Comparison of ENCODE assay signal across 7 mouse cellular contexts in genomic region chr5:64336767-64337408, GRCm38 (mm10).
A peak's percentile ranks its signal among the peaks of the same experiment; 100 is the strongest.
DNase-seq lines count a peak whose midpoint lies in the region; ATAC-seq and TF ChIP-seq lines count a peak whose summit lies in the region.

No protein-coding gene starts in this region.

- peak; percentile 88 for DNase-seq in brain, embryonic 14.5 days (ENCODE audit: low read depth)
- peak; percentile 87 for DNase-seq in embryonic facial prominence, embryonic 14.5 days (ENCODE audit: low spot score)
- peak; percentile 88 for DNase-seq in heart, adult 9 months (ENCODE audit: low spot score in 2 of 2)
- peak; percentile 77 to 84 for DNase-seq in kidney, adult 8-10 months
- DNase-seq in limb, embryonic 10.5 days (ENCODE audit: low spot score): peak; percentile 35
- peak; percentile 88 for DNase-seq in midbrain, embryonic 11.5 days (ENCODE audit: low spot score, missing footprints)

- TF ChIP-seq POLR2A in brain, embryonic 14.5 days (IDR thresholded peaks at IDR 0.05; ENCODE audit: borderline replicate concordance, extremely low read depth, insufficient read depth, insufficient read length, poor library complexity, severe bottlenecking): no peak

- no peak overlapping the region for H3K4me3 ChIP-seq in embryonic facial prominence, embryonic 14.5 days (ENCODE audit: low read depth, low read length)
- no peak overlapping the region for H3K4me3 ChIP-seq in limb, embryonic 10.5 days
- no peak overlapping the region for H3K4me3 ChIP-seq in midbrain, embryonic 11.5 days (ENCODE audit: low read depth, low read length)
- H3K4me3 ChIP-seq in stomach, embryonic 15.5 days (replicated peaks): no peak overlapping the region

- H3K9ac ChIP-seq in embryonic facial prominence, embryonic 14.5 days (ENCODE audit: low read depth, low read length): no peak overlapping the region
- no peak overlapping the region for H3K9ac ChIP-seq in midbrain, embryonic 11.5 days (ENCODE audit: low read length)
- H3K9ac ChIP-seq in stomach, embryonic 15.5 days: no peak overlapping the region

- no peaks in the 10 kb centered on the region for H3K27me3 ChIP-seq in embryonic facial prominence, embryonic 14.5 days (replicated peaks; ENCODE audit: control insufficient read depth, insufficient read depth, low read length)
- H3K27me3 ChIP-seq in limb, embryonic 10.5 days (ENCODE audit: low read depth, poor library complexity, severe bottlenecking): no peaks in the 10 kb centered on the region
- H3K27me3 ChIP-seq in midbrain, embryonic 11.5 days (ENCODE audit: control insufficient read depth, insufficient read depth, low read length): no peaks in the 10 kb centered on the region
- H3K27me3 ChIP-seq in stomach, embryonic 15.5 days (replicated peaks): no peaks in the 10 kb centered on the region

- WGBS in embryonic facial prominence, embryonic 14.5 days: 28% methylated on average over 7 of the region's 7 CpGs
- 67% methylated on average over 7 of the region's 7 CpGs for WGBS in limb, embryonic 10.5 days
- 29% methylated on average over 7 of the region's 7 CpGs for WGBS in midbrain, embryonic 11.5 days
- WGBS in stomach, embryonic 15.5 days: 31% methylated on average over 7 of the region's 7 CpGs

- no peak overlapping the region for H3K4me2 ChIP-seq in embryonic facial prominence, embryonic 14.5 days (ENCODE audit: low read depth, low read length)
- no peak overlapping the region for H3K4me2 ChIP-seq in midbrain, embryonic 11.5 days
- H3K4me2 ChIP-seq in stomach, embryonic 15.5 days: no peak overlapping the region

- ATAC-seq in embryonic facial prominence, embryonic 14.5 days (ENCODE audit: low read depth): peak; percentile 89
- ATAC-seq in midbrain, embryonic 11.5 days (ENCODE audit: low FRiP score): peak; percentile 84
- peak; percentile 57; the same call in 1 of the 2 replicates for ATAC-seq in stomach, embryonic 15.5 days (ENCODE audit: insufficient read depth, low FRiP score, low read depth)

- H3K9me3 ChIP-seq in embryonic facial prominence, embryonic 14.5 days (ENCODE audit: control insufficient read depth, low read length): no peaks in the 10 kb centered on the region
- no peaks in the 10 kb centered on the region for H3K9me3 ChIP-seq in limb, embryonic 10.5 days (replicated peaks)
- no peaks in the 10 kb centered on the region for H3K9me3 ChIP-seq in midbrain, embryonic 11.5 days (ENCODE audit: control insufficient read depth, low read length)
- H3K9me3 ChIP-seq in stomach, embryonic 15.5 days: no peaks in the 10 kb centered on the region

- H3K4me1 ChIP-seq in embryonic facial prominence, embryonic 14.5 days (ENCODE audit: control insufficient read depth, insufficient read depth, low read length): peaks cover 12% of the 10 kb centered on the region; the same call in 1 of the 2 replicates
- H3K4me1 ChIP-seq in limb, embryonic 10.5 days: peaks cover 8% of the 10 kb centered on the region; the same call in 1 of the 2 replicates
- peaks cover 3% of the 10 kb centered on the region; the same call in 1 of the 2 replicates for H3K4me1 ChIP-seq in midbrain, embryonic 11.5 days (ENCODE audit: control insufficient read depth, insufficient read depth, low read length)
- H3K4me1 ChIP-seq in stomach, embryonic 15.5 days: peaks cover 9% of the 10 kb centered on the region

- H3K27ac ChIP-seq in embryonic facial prominence, embryonic 14.5 days (replicated peaks; ENCODE audit: low read depth, low read length): peak overlapping the region; percentile 49
- no peak overlapping the region for H3K27ac ChIP-seq in limb, embryonic 10.5 days
- peak overlapping the region; percentile 27; the same call in 1 of the 2 replicates for H3K27ac ChIP-seq in midbrain, embryonic 11.5 days (ENCODE audit: low read depth, low read length)
- peak overlapping the region; percentile 69 for H3K27ac ChIP-seq in stomach, embryonic 15.5 days

- TF ChIP-seq CTCF in brain, embryonic 14.5 days (IDR thresholded peaks at IDR 0.05; ENCODE audit: borderline replicate concordance, extremely low read depth, insufficient read depth, insufficient read length): no peak

- peaks cover 28% of the 10 kb centered on the region for H3K36me3 ChIP-seq in embryonic facial prominence, embryonic 14.5 days (ENCODE audit: control insufficient read depth, insufficient read depth, low read length)
- H3K36me3 ChIP-seq in limb, embryonic 10.5 days: peaks cover 43% of the 10 kb centered on the region
- H3K36me3 ChIP-seq in midbrain, embryonic 11.5 days (ENCODE audit: control insufficient read depth, insufficient read depth, low read length): peaks cover 3% of the 10 kb centered on the region
- H3K36me3 ChIP-seq in stomach, embryonic 15.5 days: peaks cover 14% of the 10 kb centered on the region; the same call in 1 of the 2 replicates

Comparison
In these comparisons a context has a peak if more than half of its experiments do, and no peak if none do; other contexts are left out.
1. DNase-seq: peak in every context shown above with its lines; median percentile 88 in brain, embryonic 14.5 days; 88 in heart, adult 9 months; 88 in midbrain, embryonic 11.5 days; 87 in embryonic facial prominence, embryonic 14.5 days; 80 in kidney, adult 8-10 months; 35 in limb, embryonic 10.5 days.